Mouse (Mus musculus) stomach, embryonic 14.5 days (tissue): ENCODE measurements around the gene Socs1. TPM values are rescaled to one million over a fixed set of nuclear protein-coding genes. Genes with fewer than 3 reads are reported as not detected.

ENCODE experiments used
- ATAC-seq: fragments of 200-750 bp; cut with Nextera tagmentation; 2 replicates; pipeline ENCODE4 v1.8.0; 2017; ENCODE audit warnings: low read depth, moderate TSS enrichment; ENCODE audit not compliant: insufficient number of reproducible peaks, insufficient read depth, low FRiP score
- H3K27ac ChIP-seq: fragments of 300-500 bp; sonication (generic); 2 replicates; pipeline ENCODE4 v1.5.1; 2014; ENCODE audit warnings: mild to moderate bottlenecking, low read length, moderate library complexity, mixed read lengths
- H3K27me3 ChIP-seq: fragments of 300-500 bp; sonication (generic); 2 replicates; pipeline ENCODE4 v1.6.1; 2014; ENCODE audit warnings: low read length, control low read depth, mixed read lengths; ENCODE audit not compliant: control insufficient read depth, insufficient read depth
- H3K36me3 ChIP-seq: fragments of 300-500 bp; sonication (generic); 2 replicates; pipeline ENCODE4 v1.6.1; 2014; ENCODE audit warnings: mild to moderate bottlenecking, control low read depth, low read length, moderate library complexity, mixed read lengths; ENCODE audit not compliant: control insufficient read depth, insufficient read depth
- H3K4me1 ChIP-seq: fragments of 300-500 bp; sonication (generic); 2 replicates; pipeline ENCODE4 v1.6.1; 2014; ENCODE audit warnings: low read length, control low read depth, mixed read lengths; ENCODE audit not compliant: control insufficient read depth, insufficient read depth
- H3K4me2 ChIP-seq: fragments of 300-500 bp; sonication (generic); replicated peaks from 2 replicates; pipeline ENCODE4 v1.6.1; 2014; ENCODE audit warnings: low read depth, low read length, control low read depth
- H3K4me3 ChIP-seq: fragments of 300-500 bp; sonication (generic); 2 replicates; pipeline ENCODE4 v1.5.1; 2014; ENCODE audit warnings: low read depth, low read length, control low read depth
- H3K9ac ChIP-seq: fragments of 300-500 bp; sonication (generic); replicated peaks from 2 replicates; pipeline ENCODE4 v1.6.1; 2014; ENCODE audit warnings: low read depth, mild to moderate bottlenecking, control low read depth, low read length, moderate library complexity, mixed read lengths
- H3K9me3 ChIP-seq: fragments of 300-500 bp; sonication (generic); 2 replicates; pipeline ENCODE4 v1.6.1; 2016; ENCODE audit warnings: low read depth, low read length, control low read depth; ENCODE audit not compliant: control insufficient read depth
- WGBS: fragments of 180-500 bp; shearing (Covaris S2); extraction: QIAGEN DNeasy Blood & Tissue Kit; methylation state at CpG from one replicate; pipeline ENCODE4 v1.1.7; 2014; 5-methylcytosine and 5-hydroxymethylcytosine counted together
- polyA plus RNA-seq: library from polyadenylated mRNA; unstranded; fragments of >200 nt; fragmentation: Nextera tagmentation; extraction: Ambion mirVana; gene quantifications from 2 replicates; pipeline ENCODE4 v1.2.1, GENCODE M21; 2014

The Socs1 gene
- polyA plus RNA-seq, 1 experiment from 2014 or later = 11.4 TPM

- Histone ChIP-seq H3K9me3 (no peaks in the 10 kb centered on the region), H3K9ac (no peak within 1 kb of the TSS), H3K27ac (no peak within 1 kb of the TSS), H3K36me3 (no peaks in the 10 kb centered on the region), H3K4me3 (no peak within 1 kb of the TSS), H3K4me2 (no peak within 1 kb of the TSS), H3K4me1 (no peaks in the 10 kb centered on the region), H3K27me3 (no peaks in the 10 kb centered on the region)
- WGBS = 74% methylated on average over 6 of the region's 6 CpGs
- no peak for ATAC-seq
These were observed 10.7 kb upstream of the Socs1 start, which contains the start of gene Prm2 for GRCm38 (mm10) chr16:10796034-10796433. TSS of gene Prm2 (minus strand) at chr16:10796134.

- ATAC-seq = no peak
- no peaks in the 10 kb centered on the region for H3K36me3 ChIP-seq
- H3K4me2 ChIP-seq = no peak within 1 kb of the TSS
- no peak within 1 kb of the TSS for H3K4me3 ChIP-seq
- H3K9me3 ChIP-seq = no peaks in the 10 kb centered on the region
- H3K27me3 ChIP-seq = no peaks in the 10 kb centered on the region
- no peak within 1 kb of the TSS for H3K9ac ChIP-seq
- WGBS = 73% methylated on average over 9 of the region's 9 CpGs
- peaks cover 12% of the 10 kb centered on the region; the same call in 1 of the 2 replicates for H3K4me1 ChIP-seq
- no peak within 1 kb of the TSS for H3K27ac ChIP-seq
These were observed 5.4 kb upstream of the Socs1 start, which contains the start of gene Prm3 for GRCm38 (mm10) chr16:10790702-10791101. TSS of gene Prm3 (minus strand) at chr16:10790914.

- Histone ChIP-seq H3K9me3 (no peaks in the 10 kb centered on the region), H3K4me1 (peaks cover 12% of the 10 kb centered on the region; the same call in 1 of the 2 replicates), H3K36me3 (no peaks in the 10 kb centered on the region), H3K4me2 (no peak overlapping the region), H3K27me3 (no peaks in the 10 kb centered on the region), H3K9ac (no peak overlapping the region), H3K27ac (no peak overlapping the region), H3K4me3 (no peak overlapping the region)
- no peak for ATAC-seq
- 79% methylated on average over 4 of the region's 4 CpGs for WGBS
These were observed 3.5 kb upstream of the Socs1 start for GRCm38 (mm10) chr16:10788866-10789265.

GRCm38 (mm10) chr16:10788271-10788670 lies 2.9 kb upstream of the Socs1 start, which contains the start of gene Tnp2:
TSS of gene Tnp2 (minus strand) at chr16:10788660.
- no peak within 1 kb of the TSS for H3K4me2 ChIP-seq
- H3K4me1 ChIP-seq = peaks cover 12% of the 10 kb centered on the region; the same call in 1 of the 2 replicates
- ATAC-seq = no peak
- H3K4me3 ChIP-seq = no peak within 1 kb of the TSS
- no peak within 1 kb of the TSS for H3K27ac ChIP-seq
- WGBS = 56% methylated on average over 16 of the region's 16 CpGs
- H3K9ac ChIP-seq = no peak within 1 kb of the TSS
- no peaks in the 10 kb centered on the region for H3K27me3 ChIP-seq
- H3K36me3 ChIP-seq = no peaks in the 10 kb centered on the region
- H3K9me3 ChIP-seq = no peaks in the 10 kb centered on the region

- H3K4me3 ChIP-seq = no peak overlapping the region
- H3K9me3 ChIP-seq = no peaks in the 10 kb centered on the region
- no peak overlapping the region for H3K4me2 ChIP-seq
- no peaks in the 10 kb centered on the region for H3K27me3 ChIP-seq
- no peak for ATAC-seq
- peak overlapping the region; percentile 99; the same call in 1 of the 2 replicates for H3K27ac ChIP-seq
- no peak overlapping the region for H3K9ac ChIP-seq
- WGBS = 75% methylated on average over 7 of the region's 7 CpGs
- peaks cover 19% of the 10 kb centered on the region for H3K4me1 ChIP-seq
- 0 out of 2 replicates have a peak, but pooled peaks cover 3% of the 10 kb centered on the region for H3K36me3 ChIP-seq
These were observed 2.3 kb upstream of the Socs1 start for GRCm38 (mm10) chr16:10787548-10788058.

- Histone ChIP-seq H3K9me3 (no peaks in the 10 kb centered on the region), H3K36me3 (0 out of 2 replicates have a peak, but pooled peaks cover 3% of the 10 kb centered on the region), H3K27me3 (no peaks in the 10 kb centered on the region), H3K4me1 (peaks cover 25% of the 10 kb centered on the region), H3K27ac (peak overlapping the region; percentile 99; the same call in 1 of the 2 replicates), H3K4me3 (no peak overlapping the region), H3K9ac (no peak overlapping the region), H3K4me2 (0 out of 2 replicates have a peak overlapping the region, but pooled peaks have one; percentile 95)
- ATAC-seq = no peak
- 50% methylated on average over 4 of the region's 4 CpGs for WGBS
These were observed 1.6 kb upstream of the Socs1 start for GRCm38 (mm10) chr16:10786782-10787547.

- peak overlapping the region; percentile 95 for H3K4me2 ChIP-seq
- 3% methylated on average over 9 of the region's 9 CpGs for WGBS
- no peaks in the 10 kb centered on the region for H3K27me3 ChIP-seq
- peak overlapping the region; percentile 52 for H3K4me3 ChIP-seq
- no peaks in the 10 kb centered on the region for H3K9me3 ChIP-seq
- peak; percentile 24 for ATAC-seq
- peak overlapping the region; percentile 99 for H3K27ac ChIP-seq
- H3K36me3 ChIP-seq = 0 out of 2 replicates have a peak, but pooled peaks cover 3% of the 10 kb centered on the region
- peak overlapping the region; percentile 77 for H3K9ac ChIP-seq
- peaks cover 32% of the 10 kb centered on the region for H3K4me1 ChIP-seq
These were observed 952 bp upstream of the Socs1 start for GRCm38 (mm10) chr16:10786288-10786687.

GRCm38 (mm10) chr16:10784793-10785370 lies 454 bp downstream of the Socs1 start:
- H3K27ac ChIP-seq = peak overlapping the region; percentile 99
- no peaks in the 10 kb centered on the region for H3K27me3 ChIP-seq
- peak; percentile 72 for ATAC-seq
- peaks cover 41% of the 10 kb centered on the region for H3K4me1 ChIP-seq
- WGBS = under 1% methylated on average over 49 of the region's 55 CpGs
- H3K4me2 ChIP-seq = peak overlapping the region; percentile 95
- peak overlapping the region; percentile 77 for H3K9ac ChIP-seq
- peak overlapping the region; percentile 52 for H3K4me3 ChIP-seq
- no peaks in the 10 kb centered on the region for H3K9me3 ChIP-seq
- 0 out of 2 replicates have a peak, but pooled peaks cover 3% of the 10 kb centered on the region for H3K36me3 ChIP-seq
